Mouse (Mus musculus): ENCODE results near the gene Dbn1. TPM values are rescaled to one million over a fixed set of nuclear protein-coding genes. Genes with fewer than 3 reads are reported as not detected.

The Dbn1 gene
- total and polyA plus RNA-seq, 3 experiments = 0.09 to 3.1 (median 0.59) TPM

DNA sequence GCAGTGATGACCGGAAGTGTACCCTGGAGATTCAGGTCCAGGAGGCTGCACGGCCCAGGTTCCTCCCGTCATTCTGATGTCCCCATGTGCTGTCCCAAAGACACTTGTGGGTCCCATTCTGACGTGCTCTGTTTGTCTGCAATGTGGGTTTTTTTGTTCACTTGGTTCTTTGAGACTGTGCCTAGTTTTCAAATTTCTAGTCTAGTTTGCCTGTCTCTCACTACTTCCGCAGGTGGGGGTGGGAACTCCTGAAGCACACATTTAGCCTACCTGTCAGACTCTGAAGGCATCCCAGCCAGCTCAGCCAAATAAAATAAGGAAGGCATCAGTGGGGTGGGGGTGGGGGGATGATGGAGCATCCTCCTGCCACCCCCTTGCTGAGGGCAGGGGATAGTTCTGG is 39.8 kb downstream of the Dbn1 start:
- H3K4me2 ChIP-seq (ENCODE audit: insufficient read depth, low read depth, poor library complexity, severe bottlenecking) = peak overlapping the region; percentile 83
- peak overlapping the region; percentile 22; the same call in 1 of the 2 replicates for H3K9ac ChIP-seq (ENCODE audit: insufficient read depth, low read depth)
- peaks cover 28 to 38% of the 10 kb centered on the region in 2 experiments for H3K36me3 ChIP-seq (replicated peaks in 1 of 2; ENCODE audit: control insufficient read depth in 1 of 2, insufficient read depth in 1 of 2, low read length in 1 of 2)
- H3K79me2 ChIP-seq (replicated peaks; ENCODE audit: control insufficient read depth, extremely low read depth, insufficient read depth, poor library complexity, severe bottlenecking) = peaks cover 34% of the 10 kb centered on the region
- H3K4me1 ChIP-seq (ENCODE audit: control insufficient read depth in 1 of 2, insufficient read depth in 2 of 2) = peaks cover 30 to 55% of the 10 kb centered on the region in 2 experiments
- no peak for DNase-seq (ENCODE audit: extremely low read depth)
- dilution Hi-C loops (cut with MboI; ENCODE audit: extremely low pct_ligation_motif_present, extremely low pct_unique_long_range_greater_than_20kb, low sequenced_read_pairs) (no loop called here), in situ Hi-C loops (cut with MboI; ENCODE audit: low pct_ligation_motif_present, low pct_unique_long_range_greater_than_20kb, low sequenced_read_pairs) (no loop called here)
- H3K4me3 ChIP-seq (replicated peaks in 1 of 3; ENCODE audit: low read depth in 2 of 3, low read length in 2 of 3, poor library complexity in 1 of 3) = peak overlapping the region; percentile 26 to 30 (median 27)
- TF ChIP-seq IRF4 (IDR thresholded peaks at IDR 0.05; ENCODE audit: low read depth, low read length) = no peak
- TF ChIP-seq USF2 (conservative IDR thresholded peaks at IDR 0.05; ENCODE audit: low read depth, low read length) = no peak
- no peak for TF ChIP-seq MXI1 (IDR thresholded peaks at IDR 0.05; ENCODE audit: low read depth, low read length)
- no peak for TF ChIP-seq EP300 (IDR thresholded peaks at IDR 0.05; ENCODE audit: low read length)
- no peak for TF ChIP-seq CHD2 (IDR thresholded peaks at IDR 0.05; ENCODE audit: low read length)
- TF ChIP-seq ZNF384 (IDR thresholded peaks at IDR 0.05; ENCODE audit: low read depth, low read length) = no peak
- no peak for TF ChIP-seq JUN (IDR thresholded peaks at IDR 0.05; ENCODE audit: insufficient read depth, low read depth, low read length)
- no peak for TF ChIP-seq MAX (IDR thresholded peaks at IDR 0.05; ENCODE audit: low read length)
- no peak for TF ChIP-seq SMC3 (IDR thresholded peaks at IDR 0.05; ENCODE audit: low read depth, low read length)
- no peak for TF ChIP-seq POLR2AphosphoS2 (IDR thresholded peaks at IDR 0.05; ENCODE audit: low read depth, low read length)
- TF ChIP-seq MAZ (IDR thresholded peaks at IDR 0.05; ENCODE audit: low read depth, low read length) = no peak
- TF ChIP-seq MEF2A (IDR thresholded peaks at IDR 0.05; ENCODE audit: borderline replicate concordance, low read depth, low read length) = no peak
- no peak for TF ChIP-seq PAX5 (IDR thresholded peaks at IDR 0.05; ENCODE audit: low read length)
- no peak for TF ChIP-seq ELF1 (IDR thresholded peaks at IDR 0.05; ENCODE audit: low read depth, low read length)
- no peak for TF ChIP-seq E2F4 (IDR thresholded peaks at IDR 0.05; ENCODE audit: insufficient replicate concordance, low read depth, low read length)
- no peak for TF ChIP-seq MAFK (IDR thresholded peaks at IDR 0.05; ENCODE audit: insufficient replicate concordance, low read length)
- H3K27me3 ChIP-seq (replicated peaks) = no peaks in the 10 kb centered on the region
- H3K27ac ChIP-seq (ENCODE audit: insufficient read depth, low read depth) = peak overlapping the region; percentile 80
- no peaks in the 10 kb centered on the region for H3K9me3 ChIP-seq (replicated peaks; ENCODE audit: low read length)

DNA sequence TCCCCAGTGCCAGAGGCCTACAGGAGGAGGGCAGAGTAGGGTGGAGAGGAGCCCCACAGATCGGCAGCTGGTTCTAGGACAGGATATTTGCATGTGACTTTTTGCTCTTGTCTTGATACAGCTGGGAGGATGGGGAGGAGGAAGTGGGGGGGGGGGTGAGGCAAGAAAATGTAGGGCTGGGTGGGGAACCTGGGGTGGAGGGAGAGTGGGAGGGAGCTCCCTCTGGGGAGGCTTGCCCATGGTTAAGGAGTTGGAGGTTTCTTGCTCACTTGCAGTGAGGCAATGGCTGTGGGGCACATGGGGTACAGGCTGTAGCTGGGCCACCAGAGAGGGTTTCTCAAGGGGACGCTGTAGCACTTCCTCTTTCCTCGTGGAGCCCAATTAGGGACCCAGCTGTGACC is 40.4 kb downstream of the Dbn1 start:
- no peaks in the 10 kb centered on the region for H3K27me3 ChIP-seq (replicated peaks)
- H3K4me1 ChIP-seq (ENCODE audit: control insufficient read depth in 1 of 2, insufficient read depth in 2 of 2) = peaks cover 30 to 55% of the 10 kb centered on the region in 2 experiments

More for the DNA sequence above, 40.4 kb downstream of the Dbn1 start:
- H3K4me3 ChIP-seq (replicated peaks in 1 of 3; ENCODE audit: low read depth in 2 of 3, low read length in 2 of 3, poor library complexity in 1 of 3) = peak overlapping the region; percentile 34 to 80 (median 61)
- dilution Hi-C loops (cut with MboI; ENCODE audit: extremely low pct_ligation_motif_present, extremely low pct_unique_long_range_greater_than_20kb, low sequenced_read_pairs) (no loop called here), in situ Hi-C loops (cut with MboI; ENCODE audit: low pct_ligation_motif_present, low pct_unique_long_range_greater_than_20kb, low sequenced_read_pairs) (no loop called here)
- TF ChIP-seq JUND (conservative IDR thresholded peaks at IDR 0.05; ENCODE audit: low read depth, low read length) = no peak
- 0 out of 2 replicates have a peak, but pooled peaks have one; percentile 9 for TF ChIP-seq MYC (IDR thresholded peaks at IDR 0.05; ENCODE audit: low read depth, low read length)
- peak; percentile 57; the same call in 1 of the 2 replicates for TF ChIP-seq ETS1 (conservative IDR thresholded peaks at IDR 0.05; ENCODE audit: low read depth, low read length)
- TF ChIP-seq ZNF384 (IDR thresholded peaks at IDR 0.05; ENCODE audit: low read depth, low read length) = no peak
- no peak for TF ChIP-seq MAZ (IDR thresholded peaks at IDR 0.05; ENCODE audit: low read depth, low read length)
- no peak for TF ChIP-seq RCOR1 (conservative IDR thresholded peaks at IDR 0.05; ENCODE audit: low read depth, low read length)
- peak; percentile 60; the same call in 1 of the 2 replicates for TF ChIP-seq TCF12 (IDR thresholded peaks at IDR 0.05; ENCODE audit: low read depth, low read length)
- TF ChIP-seq ZC3H11A (IDR thresholded peaks at IDR 0.05; ENCODE audit: low read depth, low read length) = no peak
- TF ChIP-seq USF1 (IDR thresholded peaks at IDR 0.05; ENCODE audit: low read depth, low read length) = no peak
- no peak for TF ChIP-seq HCFC1 (IDR thresholded peaks at IDR 0.05; ENCODE audit: low read depth, low read length)
- 0 out of 2 replicates have a peak, but pooled peaks have one; percentile 24 for TF ChIP-seq IRF4 (IDR thresholded peaks at IDR 0.05; ENCODE audit: low read depth, low read length)
- peak; percentile 37; the same call in 1 of the 2 replicates for TF ChIP-seq BHLHE40 (IDR thresholded peaks at IDR 0.05; ENCODE audit: low read depth, low read length)
- TF ChIP-seq TBP (conservative IDR thresholded peaks at IDR 0.05; ENCODE audit: low read depth, low read length) = 0 out of 2 replicates have a peak, but pooled peaks have one; percentile 20
- TF ChIP-seq MAX (IDR thresholded peaks at IDR 0.05; ENCODE audit: low read length) = 0 out of 2 replicates have a peak, but pooled peaks have one; percentile 58
- TF ChIP-seq CHD1 (IDR thresholded peaks at IDR 0.05; ENCODE audit: low read depth, low read length) = no peak
- TF ChIP-seq POLR2A (IDR thresholded peaks at IDR 0.05; ENCODE audit: low read depth, low read length) = peak; percentile 62
- no peak for TF ChIP-seq NRF1 (IDR thresholded peaks at IDR 0.05; ENCODE audit: low read depth, low read length)
- TF ChIP-seq MXI1 (IDR thresholded peaks at IDR 0.05; ENCODE audit: low read depth, low read length) = peak; percentile 51; the same call in 1 of the 2 replicates
- H3K9me3 ChIP-seq (replicated peaks; ENCODE audit: low read length) = no peaks in the 10 kb centered on the region
- H3K4me2 ChIP-seq (ENCODE audit: insufficient read depth, low read depth, poor library complexity, severe bottlenecking) = peak overlapping the region; percentile 83
- peaks cover 34% of the 10 kb centered on the region for H3K79me2 ChIP-seq (replicated peaks; ENCODE audit: control insufficient read depth, extremely low read depth, insufficient read depth, poor library complexity, severe bottlenecking)
- H3K27ac ChIP-seq (ENCODE audit: insufficient read depth, low read depth) = peak overlapping the region; percentile 80
- peak; percentile 74 for DNase-seq (ENCODE audit: extremely low read depth)
- H3K36me3 ChIP-seq (replicated peaks in 1 of 2; ENCODE audit: control insufficient read depth in 1 of 2, insufficient read depth in 1 of 2, low read length in 1 of 2) = peaks cover 23 to 32% of the 10 kb centered on the region in 2 experiments
- H3K9ac ChIP-seq (ENCODE audit: insufficient read depth, low read depth) = peak overlapping the region; percentile 98
